Mouse (Mus musculus): ENCODE results near the gene Sac3d1.

DNA sequence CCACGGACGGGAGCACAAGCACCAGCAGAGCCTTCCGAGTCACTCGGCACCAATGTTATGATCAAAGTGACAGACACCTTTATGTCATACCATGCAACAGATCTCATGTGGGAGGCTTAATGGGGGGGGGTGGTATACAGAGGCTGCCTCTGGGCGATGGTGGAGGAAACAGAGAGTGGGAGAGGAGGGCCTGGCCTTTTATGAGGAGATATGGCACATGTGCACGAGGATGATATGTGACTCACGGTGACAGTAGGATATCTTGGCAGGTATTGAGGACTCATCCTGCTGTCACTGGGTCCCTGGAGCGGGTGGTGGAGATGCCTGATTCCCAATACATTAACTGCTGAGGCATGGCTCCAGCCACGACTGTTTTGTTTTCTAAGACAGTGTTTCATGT is 36.7 kb upstream of the Sac3d1 start:
- TF ChIP-seq CTCF (IDR thresholded peaks at IDR 0.05; ENCODE audit: low read depth) (no peak), EP300 (IDR thresholded peaks at IDR 0.05; ENCODE audit: low read depth) (no peak)

Data from liver, embryonic 14.5 days (tissue).